ENCODE assay signal across 22 mouse cellular contexts in the genomic region with DNA sequence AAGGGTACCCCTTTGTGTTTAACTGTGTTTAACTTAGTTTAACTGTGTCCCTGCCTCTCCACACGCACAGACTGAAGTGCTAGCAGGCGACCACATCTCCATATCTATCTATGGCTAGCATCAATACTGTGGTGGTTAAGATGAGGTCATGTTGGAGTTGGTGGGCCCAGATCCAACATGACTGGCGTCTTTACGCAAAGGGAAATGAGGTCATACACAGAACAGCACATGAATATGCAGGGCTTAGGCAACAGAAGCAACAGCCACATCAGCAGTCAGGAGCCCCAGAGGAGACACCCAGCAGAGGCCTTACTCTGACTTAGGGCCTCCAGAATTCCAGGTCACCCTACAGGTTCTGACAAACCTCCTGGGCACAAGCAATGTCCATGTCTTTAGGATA. TPM values are rescaled to one million over a fixed set of nuclear protein-coding genes. Genes with fewer than 3 reads are reported as not detected.
DNase-seq lines count a peak whose midpoint lies in the region; ATAC-seq and TF ChIP-seq lines count a peak whose summit lies in the region.
"Had no signal": no experiment of that assay in that cellular context is flagged by ENCODE, and none has a peak within 500 bp of the region (broad histone marks: within the 10 kb centered on the region; RNA-seq: fewer than 3 reads in every experiment).

No protein-coding gene starts in this region.

- ATAC-seq in heart, embryonic 12.5 days (ENCODE audit: insufficient number of reproducible peaks, low FRiP score), result no peak
- peak; percentile 67 for ATAC-seq in granulocyte monocyte progenitor cell, adult 5-6 weeks (replicated peaks; ENCODE audit: poor library complexity, severe bottlenecking)
- ATAC-seq: forebrain, postnatal 0 days; intestine, embryonic 15.5 days had no signal

- TF ChIP-seq CTCF in lung, adult 2 months (IDR thresholded peaks at IDR 0.05; ENCODE audit: insufficient read depth, low read length), result no peak

- peaks cover 8% of the 10 kb centered on the region; the same call in 1 of the 2 replicates for H3K9me3 ChIP-seq in heart, embryonic 12.5 days (replicated peaks)
- H3K9me3 ChIP-seq: intestine, embryonic 15.5 days; kidney, embryonic 15.5 days had no signal

- H3K4me1 ChIP-seq in heart, embryonic 12.5 days (replicated peaks), result peaks cover 56% of the 10 kb centered on the region
- no peaks in the 10 kb centered on the region for H3K4me1 ChIP-seq in lung, adult 2 months (ENCODE audit: control insufficient read depth, insufficient read depth, low read length)
- H3K4me1 ChIP-seq: hindbrain, embryonic 10.5 days; midbrain, embryonic 10.5 days had no signal

- H3K4me3 ChIP-seq in heart, embryonic 12.5 days, result no peak overlapping the region
- no peak overlapping the region for H3K4me3 ChIP-seq in lung, adult 2 months (replicated peaks; ENCODE audit: extremely low read depth, low read depth, low read length)
- H3K4me3 ChIP-seq: embryonic facial prominence, embryonic 10.5 days; erythroblast, embryonic 14.5 days; hindbrain, embryonic 10.5 days; intestine, embryonic 15.5 days; kidney, embryonic 15.5 days; left cerebral cortex, adult 2 months; limb, embryonic 13.5 days; midbrain, embryonic 10.5 days had no signal

- no peak for TF ChIP-seq POLR2A in lung, adult 2 months (IDR thresholded peaks at IDR 0.05; ENCODE audit: borderline replicate concordance, extremely low read depth, low read depth, low read length)

- no peak overlapping the region for H3K4me2 ChIP-seq in heart, embryonic 12.5 days
- H3K4me2 ChIP-seq: intestine, embryonic 15.5 days; kidney, embryonic 15.5 days; limb, embryonic 13.5 days had no signal

- no peaks in the 10 kb centered on the region for H3K27me3 ChIP-seq in heart, embryonic 12.5 days (replicated peaks)
- H3K27me3 ChIP-seq: intestine, embryonic 15.5 days; kidney, embryonic 15.5 days; limb, embryonic 13.5 days had no signal

- no peaks in the 10 kb centered on the region for H3K36me3 ChIP-seq in heart, embryonic 12.5 days
- H3K36me3 ChIP-seq: embryonic facial prominence, embryonic 10.5 days; G1E; hindbrain, embryonic 10.5 days; intestine, embryonic 15.5 days; kidney, embryonic 15.5 days; limb, embryonic 13.5 days; midbrain, embryonic 10.5 days had no signal

- WGBS in heart, embryonic 12.5 days, result 69% methylated on average over 4 of the region's 4 CpGs
- WGBS in lung, adult 2 months, result 46% methylated on average over 4 of the region's 4 CpGs

- H3K9ac ChIP-seq in heart, embryonic 12.5 days, result no peak overlapping the region
- H3K9ac ChIP-seq: forebrain, postnatal 0 days; intestine, embryonic 15.5 days; kidney, embryonic 15.5 days; limb, embryonic 13.5 days had no signal

- DNase-seq in heart, adult 8-10 months (ENCODE audit: low spot score), result no peak
- peak; percentile 31 for DNase-seq in lung, postnatal 36 days
- DNase-seq in lung, adult 2 months, result no peak
- DNase-seq in naive thymus-derived CD4-positive, alpha-beta T cell, adult 2 months (ENCODE audit: low read depth), result peak; percentile 35
- no peak for DNase-seq in cerebellum, adult 18-20 months
- DNase-seq in thymus, postnatal 36 days, result no peak
- DNase-seq: cerebellum, postnatal 25 days; forebrain, postnatal 0 days; gastrocnemius, postnatal 14 days; thymus, postnatal 14 days had no signal

- H3K27ac ChIP-seq in heart, embryonic 12.5 days (ENCODE audit: poor library complexity, severe bottlenecking), result peak overlapping the region; percentile 18; the same call in 1 of the 2 replicates
- H3K27ac ChIP-seq: embryonic facial prominence, embryonic 10.5 days; hindbrain, embryonic 10.5 days; intestine, embryonic 15.5 days; kidney, embryonic 15.5 days; left cerebral cortex, adult 2 months; limb, embryonic 13.5 days; midbrain, embryonic 10.5 days; stomach, postnatal 0 days had no signal

RNA-seq across cellular contexts. Expression of a gene that starts 22.5 kb away (rescaled TPM):
- 0.10 and 0.26 TPM in 2 replicates for polyA plus RNA-seq in heart, embryonic 12.5 days (2016; fragmentation: Nextera tagmentation; extraction: Ambion mirVana)
- total RNA-seq in heart, adult 8-10 months (2022), result under 1 TPM; 0.03 to 0.66 (median 0.07) TPM
- polyA plus RNA-seq in lung, adult 2 months (2012; rRNA removed), result 0.03 and 0.18 TPM in 2 replicates
- total RNA-seq in granulocyte monocyte progenitor cell, adult 5-6 weeks (2014; fragmentation: Nextera tagmentation), result 0.13 TPM in 1 of 2 replicates, not detected in the other
- total RNA-seq in granulocyte monocyte progenitor cell, adult 5-6 weeks (2017), result not detected in 2 replicates
- polyA plus RNA-seq: erythroblast, embryonic 14.5 days; G1E had no signal

Comparison
In these comparisons a context has a peak if more than half of its experiments do, and no peak if none do; other contexts are left out.
1. DNase-seq: peak in lung, postnatal 36 days (single experiment) and naive thymus-derived CD4-positive, alpha-beta T cell, adult 2 months (single experiment); none in heart, adult 8-10 months (single experiment), lung, adult 2 months (single experiment), cerebellum, adult 18-20 months (0 of 2) and thymus, postnatal 36 days (0 of 2).